Mouse (Mus musculus): ENCODE data around the gene Plekhn1.

Gene Plekhn1

GRCm38 (mm10) chr4:156234701-156235213, at the start of gene Plekhn1:
Gene Plekhn1 (minus strand): TSS chr4:156234857.
- peak; percentile 74 for DNase-seq (ENCODE audit: low read depth)

- no peak for DNase-seq (ENCODE audit: low read depth)
Observed at GRCm38 (mm10) chr4:156255078-156255839, 20.6 kb upstream of the Plekhn1 start, which contains the start of gene Samd11. Gene Samd11 (minus strand): TSS chr4:156255657.

- DNase-seq (ENCODE audit: low read depth), result no peak
Observed at GRCm38 (mm10) chr4:156254361-156255077, 19.9 kb upstream of the Plekhn1 start.

GRCm38 (mm10) chr4:156253043-156253442, 18.4 kb upstream of the Plekhn1 start:
- DNase-seq (ENCODE audit: low read depth), result no peak

DNA sequence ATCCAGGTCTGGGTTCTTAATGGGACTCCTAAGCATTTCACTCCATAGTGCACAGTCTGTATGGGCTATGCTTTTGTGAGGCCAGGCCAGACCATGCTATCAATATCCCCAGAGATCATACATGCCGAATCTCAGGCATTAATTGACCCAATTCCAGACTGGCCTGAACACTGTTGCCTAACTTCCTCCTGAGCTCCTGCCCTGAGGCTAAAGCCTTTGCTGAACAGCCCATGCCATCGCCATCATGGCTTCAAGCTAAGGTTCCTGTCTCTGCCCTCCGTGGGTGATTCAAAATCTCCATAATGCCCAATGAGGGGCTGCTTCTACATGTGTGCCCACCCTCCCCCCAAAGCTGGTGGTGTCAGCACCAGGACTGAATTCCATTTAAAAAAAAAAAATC, 18.0 kb upstream of the Plekhn1 start:
- DNase-seq (ENCODE audit: low read depth), result no peak

DNA sequence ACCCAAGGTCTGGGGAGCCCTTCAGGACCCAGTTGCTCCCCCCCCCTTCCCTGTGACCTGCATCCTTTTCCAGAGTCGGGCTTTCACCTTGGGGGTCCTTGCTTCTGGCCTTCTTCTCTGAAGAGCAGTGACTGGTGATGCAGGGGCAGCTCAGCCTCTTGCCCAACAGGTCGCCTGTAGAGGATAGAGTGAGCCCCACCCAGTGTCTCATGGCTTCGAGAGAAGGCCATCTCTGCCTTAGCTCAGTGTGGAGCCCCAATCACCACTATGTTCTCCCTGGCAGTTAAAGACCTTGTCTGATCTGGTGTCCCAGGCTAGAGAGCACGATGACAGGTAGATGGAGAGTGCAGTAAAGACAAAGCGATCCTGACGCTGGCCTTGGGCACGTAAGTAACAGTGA, 17.5 kb upstream of the Plekhn1 start:
- DNase-seq (ENCODE audit: low read depth), result no peak

DNA sequence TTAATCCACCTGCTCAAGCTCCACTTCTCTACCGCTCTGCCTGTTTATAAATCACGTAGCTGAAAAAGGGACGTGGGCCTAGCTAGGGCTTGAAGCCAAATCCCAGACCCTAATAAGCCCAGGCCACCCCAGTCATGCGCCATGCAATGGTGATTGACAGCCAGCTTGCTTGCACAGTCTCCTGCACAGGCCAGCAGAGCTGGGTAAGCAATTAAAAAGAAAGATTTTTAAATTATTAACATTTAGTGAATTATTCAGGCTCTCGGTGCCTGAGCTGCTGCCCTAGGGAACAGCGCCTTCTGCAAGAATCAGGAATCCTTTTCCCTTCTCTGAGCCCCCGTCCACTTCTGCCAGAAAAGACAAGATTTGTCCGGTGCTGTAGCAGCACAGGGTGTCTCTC, 16.4 kb upstream of the Plekhn1 start:
- no peak for DNase-seq (ENCODE audit: low read depth)

- DNase-seq (ENCODE audit: low read depth), result no peak
Observed at GRCm38 (mm10) chr4:156249567-156249966, 14.9 kb upstream of the Plekhn1 start.

DNA sequence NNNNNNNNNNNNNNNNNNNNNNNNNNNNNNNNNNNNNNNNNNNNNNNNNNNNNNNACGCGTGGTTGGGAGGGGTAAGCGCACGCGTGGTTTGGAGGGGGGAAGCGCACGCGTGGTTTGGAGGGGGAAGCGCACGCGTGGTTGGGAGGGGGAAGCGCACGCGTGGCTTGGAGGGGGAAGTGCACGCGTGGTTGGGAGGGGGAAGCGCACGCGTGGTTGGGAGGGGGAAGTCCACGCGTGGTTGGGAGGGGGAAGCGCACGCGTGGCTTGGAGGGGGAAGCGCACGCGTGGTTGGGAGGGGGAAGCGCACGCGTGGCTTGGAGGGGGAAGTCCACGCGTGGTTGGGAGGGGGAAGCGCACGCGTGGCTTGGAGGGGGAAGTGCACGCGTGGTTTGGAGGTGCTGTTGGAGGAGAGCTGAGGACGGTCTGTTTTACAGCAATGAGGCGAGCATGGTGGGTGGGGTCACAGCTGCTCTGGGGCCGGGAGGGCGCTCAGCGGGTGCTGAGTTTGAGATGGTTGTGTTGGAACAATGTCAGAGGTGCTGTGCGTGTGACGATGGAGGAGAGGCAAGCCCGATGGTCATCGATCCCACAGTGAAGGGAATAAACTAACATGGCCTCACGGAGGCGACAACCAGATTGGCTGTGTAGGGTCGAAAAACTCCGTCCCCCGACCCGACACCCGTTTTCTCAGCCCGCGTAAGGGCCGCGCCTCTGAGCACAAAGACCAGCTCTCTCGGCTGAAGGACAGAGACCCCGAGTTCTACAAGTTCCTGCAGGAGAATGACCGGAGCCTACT, 2.2 kb upstream of the Plekhn1 start:
- DNase-seq (ENCODE audit: low read depth), result peak; percentile 40

- DNase-seq (ENCODE audit: low read depth), result peak; percentile 92
Observed at GRCm38 (mm10) chr4:156235808-156236533, 1.3 kb upstream of the Plekhn1 start, which contains the start of gene Noc2l. Gene Noc2l (plus strand): TSS chr4:156236010.

DNA sequence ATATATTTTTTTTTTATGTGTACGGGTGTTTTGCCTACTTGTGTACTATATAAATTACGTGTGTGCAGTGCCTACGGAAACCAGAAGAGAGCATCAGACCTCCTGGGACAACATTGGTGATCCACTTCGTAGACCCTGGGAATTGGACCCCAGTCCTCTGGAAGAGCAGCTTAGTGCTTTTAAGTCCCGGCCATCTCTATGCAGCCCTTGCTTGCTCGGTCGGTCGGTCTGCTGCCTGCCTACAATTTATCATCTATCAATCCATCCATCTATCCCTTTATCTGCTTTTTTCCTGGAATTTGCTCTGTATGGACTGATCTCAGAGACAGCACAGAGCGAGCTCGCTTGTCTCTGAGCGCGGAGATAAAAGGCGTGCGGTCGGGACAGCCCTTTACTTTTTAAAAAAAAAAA, 708 bp upstream of the Plekhn1 start:
- peak; percentile 70 for DNase-seq (ENCODE audit: low read depth)

- peak; percentile 18 for DNase-seq (ENCODE audit: low read depth)
Observed at GRCm38 (mm10) chr4:156234021-156234501, 596 bp downstream of the Plekhn1 start.

DNA sequence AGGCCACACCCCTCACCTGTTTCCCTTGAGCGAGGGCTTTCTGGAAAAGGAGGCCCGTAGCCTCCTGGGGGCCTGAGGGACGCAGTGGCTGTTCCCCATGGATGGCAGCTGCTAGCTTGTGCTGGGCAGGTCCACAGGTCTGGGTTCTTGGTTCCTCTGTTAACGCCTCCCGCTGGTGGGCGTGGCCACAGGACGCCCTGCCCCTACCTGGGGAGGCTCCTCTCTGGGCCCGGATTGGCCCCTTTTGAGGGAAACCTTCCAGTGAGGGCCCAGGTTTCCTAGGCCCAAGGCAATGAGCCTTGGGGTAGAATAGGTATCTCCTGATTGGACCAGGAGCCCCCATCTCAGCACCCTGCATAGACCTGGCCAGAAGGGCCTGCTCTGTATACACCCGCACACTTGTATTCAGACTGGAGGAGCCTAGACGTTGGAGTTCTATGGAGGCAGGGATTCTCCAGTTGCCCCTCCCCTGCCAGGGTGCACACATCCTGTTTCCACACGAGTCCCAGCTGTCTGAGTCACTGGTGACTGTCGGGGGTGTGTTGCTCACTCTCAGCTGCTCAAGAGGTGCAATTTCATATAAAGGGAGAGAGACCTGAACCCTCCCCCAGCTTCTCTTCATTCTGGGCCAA, 6.1 kb downstream of the Plekhn1 start:
- DNase-seq (ENCODE audit: low read depth), result peak; percentile 77

DNA sequence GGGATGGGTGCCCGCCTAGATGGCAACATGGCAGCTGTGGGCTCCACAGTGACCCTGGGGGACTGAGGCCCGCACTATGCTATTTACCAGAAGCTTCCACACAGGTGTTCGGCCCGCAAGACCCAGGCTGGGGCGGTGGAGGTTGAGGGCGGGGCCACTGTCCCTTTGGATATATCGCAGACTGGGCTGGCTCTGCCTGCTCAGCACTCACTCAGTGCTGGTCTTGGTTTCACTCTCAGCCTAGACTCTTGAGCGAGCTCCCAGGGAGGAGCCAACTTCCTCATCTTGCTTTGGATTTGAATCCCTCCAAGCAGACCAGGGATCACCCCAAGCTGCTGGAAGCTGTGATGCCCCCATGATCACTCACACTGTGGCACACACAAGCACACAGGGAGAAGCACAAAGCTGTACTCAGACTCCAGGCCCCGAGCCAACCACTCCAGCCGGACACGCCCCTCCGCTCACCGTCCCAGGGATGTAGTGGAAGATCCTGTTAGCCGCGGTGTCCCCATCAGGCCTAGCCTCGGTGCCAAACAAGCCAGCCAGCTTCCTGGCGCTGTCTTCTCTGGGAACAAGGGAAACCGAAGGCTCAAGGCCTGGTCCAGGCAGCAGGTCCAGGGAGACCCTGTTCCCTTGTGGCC, 6.8 kb downstream of the Plekhn1 start:
- DNase-seq (ENCODE audit: low read depth), result peak; percentile 70

GRCm38 (mm10) chr4:156224276-156224675, 10.4 kb downstream of the Plekhn1 start:
- no peak for DNase-seq (ENCODE audit: low read depth)

DNA sequence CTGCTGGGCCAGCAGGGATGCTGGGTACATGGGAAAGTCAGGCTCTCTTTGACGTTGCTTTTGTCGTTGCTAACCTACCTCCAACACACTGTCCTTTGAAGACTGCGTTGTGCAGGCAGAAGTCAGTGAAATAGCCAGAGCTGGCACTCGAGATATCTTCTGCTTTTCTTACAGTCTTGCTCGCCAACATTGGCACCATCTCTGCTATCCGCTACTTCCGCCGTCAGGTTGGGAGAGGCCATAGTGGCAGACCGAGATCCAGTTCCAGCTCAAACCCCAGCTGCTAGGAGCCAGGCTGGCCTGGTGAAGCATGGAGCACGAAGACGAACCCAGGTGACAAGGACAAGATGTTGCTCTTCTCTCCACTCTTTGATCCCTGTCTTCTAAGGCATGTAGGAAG, 14.7 kb downstream of the Plekhn1 start:
- no peak for DNase-seq (ENCODE audit: low read depth)

DNA sequence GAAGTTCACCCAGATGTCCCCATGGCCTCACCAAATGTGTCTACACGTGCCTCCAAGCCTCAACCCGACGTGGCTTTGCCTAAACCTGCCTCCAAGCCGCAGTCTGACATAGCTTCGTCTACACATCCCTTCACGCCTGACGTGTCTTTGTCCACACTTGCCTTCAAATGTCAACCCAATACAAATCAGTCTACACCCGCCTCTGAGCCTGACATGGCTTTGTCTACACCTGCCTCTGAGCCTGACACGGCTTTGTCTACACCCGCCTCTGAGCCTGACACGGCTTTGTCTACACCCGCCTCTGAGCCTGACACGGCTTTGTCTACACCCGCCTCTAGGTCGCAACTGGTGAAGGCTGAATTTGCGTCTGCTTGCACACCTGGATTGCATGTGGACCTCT, 16.8 kb downstream of the Plekhn1 start:
- no peak for DNase-seq (ENCODE audit: low read depth)

GRCm38 (mm10) chr4:156217022-156217669, 17.5 kb downstream of the Plekhn1 start:
- no peak for DNase-seq (ENCODE audit: low read depth)

DNA sequence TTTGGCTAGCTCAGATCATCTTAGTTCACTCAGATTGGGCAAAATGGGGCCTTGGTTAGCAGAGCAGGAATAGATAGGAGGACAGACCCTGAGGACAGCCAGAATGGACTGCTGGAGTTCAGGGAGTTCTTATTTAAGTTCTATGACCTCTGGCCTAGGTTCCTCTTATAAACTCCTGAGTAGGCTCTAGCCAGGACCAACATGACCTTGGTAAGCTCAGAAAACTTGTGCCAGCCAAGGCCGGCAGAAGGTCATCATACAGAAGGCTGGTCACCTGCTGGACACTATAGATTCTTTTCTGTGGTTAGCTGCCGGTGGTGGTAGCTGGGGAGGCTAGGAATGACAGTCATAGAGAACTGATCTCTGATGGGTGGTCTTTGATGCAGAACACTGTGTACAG, 18.5 kb downstream of the Plekhn1 start:
- DNase-seq (ENCODE audit: low read depth), result no peak

DNA sequence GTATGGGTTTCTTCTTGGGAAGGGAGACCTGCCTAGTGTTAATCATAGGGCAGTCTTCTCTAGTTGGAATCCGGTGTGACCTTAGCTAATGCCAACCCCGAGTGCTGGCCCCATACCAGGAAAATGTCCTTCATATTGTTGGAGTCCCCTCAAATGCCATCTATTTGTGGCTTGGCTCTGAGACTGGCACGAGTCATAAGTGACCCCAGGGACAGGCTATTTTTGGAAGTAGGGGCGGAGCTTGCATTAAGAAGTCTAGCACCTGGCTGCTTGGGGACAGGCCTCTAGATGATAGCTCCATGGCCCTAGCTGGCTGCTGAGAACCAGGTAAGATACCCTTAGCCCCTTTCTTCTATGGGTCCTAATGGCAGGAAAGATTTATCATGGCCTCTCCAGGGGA, 19.0 kb downstream of the Plekhn1 start, which contains the start of gene Perm1:
Gene Perm1, plus strand, starts transcription at position 220 of the 400 bp plus-strand sequence.
- peak; percentile 60 for DNase-seq (ENCODE audit: low read depth)
